Mouse (Mus musculus) myocyte (in vitro differentiated cells): ENCODE results near the gene Nyap2. TPM values are rescaled to one million over a fixed set of nuclear protein-coding genes. Genes with fewer than 3 reads are reported as not detected.

ENCODE experiments used
- H3K27me3 ChIP-seq: one replicate; pipeline ENCODE4 v1.6.1; 2011; ENCODE audit not compliant: control insufficient read depth, insufficient read depth, insufficient read length
- H3K36me3 ChIP-seq: one replicate; pipeline ENCODE4 v1.6.1; 2011; ENCODE audit not compliant: control insufficient read depth, insufficient read depth
- H3K4me2 ChIP-seq: one replicate; pipeline ENCODE4 v1.6.1; 2011; ENCODE audit warnings: low read depth, control low read depth
- H3K4me3 ChIP-seq: one replicate; pipeline ENCODE4 v1.5.1; 2011; ENCODE audit warnings: mild to moderate bottlenecking, control low read depth, moderate library complexity
- H3K79me2 ChIP-seq: one replicate; pipeline ENCODE4 v1.6.1; 2011; ENCODE audit not compliant: control insufficient read depth, insufficient read depth
- H3ac ChIP-seq: one replicate; pipeline ENCODE4 v1.6.1; 2011; ENCODE audit not compliant: control insufficient read depth, insufficient read length
- CEBPB ChIP-seq: IDR thresholded peaks from 2 replicates; pipeline ENCODE4 v1.6.1; 2011; ENCODE audit warnings: mild to moderate bottlenecking, moderate library complexity; ENCODE audit not compliant: poor library complexity, insufficient read depth, severe bottlenecking
- E2F4 ChIP-seq: IDR thresholded peaks from one replicate; pipeline ENCODE4 v1.6.1; 2011; ENCODE audit warnings: mild to moderate bottlenecking, control low read depth, moderate library complexity; ENCODE audit not compliant: insufficient read depth
- MAX ChIP-seq: IDR thresholded peaks from one replicate; pipeline ENCODE4 v1.6.1; 2011; ENCODE audit warnings: low read depth, mild to moderate bottlenecking, control low read depth
- MYOD1 ChIP-seq, 3 experiments: IDR thresholded peaks; one replicate each; pipeline ENCODE4 v1.6.1; 2011; ENCODE audit warnings: control low read depth in 2 of 3, low read depth in 2 of 3, mild to moderate bottlenecking in 2 of 3, moderate library complexity in 1 of 3; ENCODE audit not compliant: insufficient read length in 2 of 3, control insufficient read depth in 1 of 3
- MYOG ChIP-seq, 3 experiments: IDR thresholded peaks; one replicate each; pipeline ENCODE4 v1.6.1; 2011; ENCODE audit warnings: control low read depth in 2 of 3, low read depth in 2 of 3, mild to moderate bottlenecking in 2 of 3; ENCODE audit not compliant: insufficient read length in 2 of 3, control insufficient read depth in 1 of 3, insufficient read depth in 1 of 3
- POLR2A ChIP-seq: IDR thresholded peaks from one replicate; pipeline ENCODE4 v1.6.1; 2011; ENCODE audit warnings: low read depth, mild to moderate bottlenecking, control low read depth, moderate library complexity; ENCODE audit not compliant: insufficient read length
- POLR2AphosphoS2 ChIP-seq: IDR thresholded peaks from one replicate; pipeline ENCODE4 v1.6.1; 2011; ENCODE audit warnings: low read depth, control low read depth; ENCODE audit not compliant: insufficient read length
- REST ChIP-seq: IDR thresholded peaks from one replicate; pipeline ENCODE4 v1.6.1; 2011; ENCODE audit warnings: mild to moderate bottlenecking, control low read depth, moderate library complexity; ENCODE audit not compliant: insufficient read depth, insufficient read length
- SRF ChIP-seq: IDR thresholded peaks from one replicate; pipeline ENCODE4 v1.6.1; 2011; ENCODE audit warnings: low read depth; ENCODE audit not compliant: control insufficient read depth, insufficient read length
- TCF12 ChIP-seq: IDR thresholded peaks from one replicate; pipeline ENCODE4 v1.6.1; 2011; ENCODE audit warnings: mild to moderate bottlenecking, control low read depth; ENCODE audit not compliant: poor library complexity, insufficient read depth, severe bottlenecking
- TCF3 ChIP-seq: IDR thresholded peaks from one replicate; pipeline ENCODE4 v1.6.1; 2011; ENCODE audit warnings: low read depth, control low read depth; ENCODE audit not compliant: insufficient read length
- USF1 ChIP-seq: IDR thresholded peaks from one replicate; pipeline ENCODE4 v1.6.1; 2011; ENCODE audit warnings: low read depth, mild to moderate bottlenecking, control low read depth, moderate library complexity
- polyA plus RNA-seq: library from polyadenylated mRNA; unstranded; fragments of >200 nt; fragmentation: generic; extraction: Trizol; gene quantifications from one replicate; pipeline ENCODE4 v1.2.1, GENCODE M21; 2012; ENCODE audit warnings: missing spikeins

Nyap2 gene
- polyA plus RNA-seq, 1 experiment, result under 0.01 TPM

- H3K4me3 ChIP-seq, result no peak overlapping the region
- TF ChIP-seq SRF, result no peak
- no peak for TF ChIP-seq TCF12
- no peak for TF ChIP-seq MAX
- no peaks in the 10 kb centered on the region for H3K36me3 ChIP-seq
- no peaks in the 10 kb centered on the region for H3K79me2 ChIP-seq
- H3K27me3 ChIP-seq, result no peaks in the 10 kb centered on the region
- no peak overlapping the region for H3ac ChIP-seq
- H3K4me2 ChIP-seq, result no peak overlapping the region
Measured at GRCm38 (mm10) chr1:81090979-81091378, 14.2 kb downstream of the Nyap2 start.

- Histone ChIP-seq H3K79me2 (no peaks in the 10 kb centered on the region), H3K36me3 (no peaks in the 10 kb centered on the region), H3K4me3 (no peak overlapping the region), H3ac (no peak overlapping the region), H3K27me3 (no peaks in the 10 kb centered on the region), H3K4me2 (no peak overlapping the region)
- no peak for TF ChIP-seq MAX
Measured at GRCm38 (mm10) chr1:81092056-81092455, 15.3 kb downstream of the Nyap2 start.

- TF ChIP-seq MAX (no peak), MYOG (IDR thresholded peaks at IDR 0.05; ENCODE audit: control insufficient read depth in 1 of 3, insufficient read depth in 1 of 3, insufficient read length in 2 of 3, low read depth in 2 of 3) (no peak), TCF3 (no peak), USF1 (no peak), CEBPB (no peak), REST (no peak), E2F4 (no peak), MYOD1 (IDR thresholded peaks at IDR 0.05; ENCODE audit: control insufficient read depth in 1 of 3, insufficient read length in 2 of 3, low read depth in 2 of 3) (no peak), SRF (no peak), POLR2AphosphoS2 (no peak), POLR2A (no peak), TCF12 (no peak)
- Histone ChIP-seq H3ac (no peak overlapping the region), H3K27me3 (no peaks in the 10 kb centered on the region), H3K79me2 (no peaks in the 10 kb centered on the region), H3K36me3 (no peaks in the 10 kb centered on the region), H3K4me2 (no peak overlapping the region), H3K4me3 (no peak overlapping the region)
Measured at GRCm38 (mm10) chr1:81092886-81093285, 16.1 kb downstream of the Nyap2 start.

- Histone ChIP-seq H3K36me3 (no peaks in the 10 kb centered on the region), H3K4me3 (no peak overlapping the region), H3ac (no peak overlapping the region), H3K27me3 (no peaks in the 10 kb centered on the region), H3K79me2 (no peaks in the 10 kb centered on the region), H3K4me2 (no peak overlapping the region)
- TF ChIP-seq MYOD1 (IDR thresholded peaks at IDR 0.05; ENCODE audit: control insufficient read depth in 1 of 3, insufficient read length in 2 of 3, low read depth in 2 of 3) (no peak), CEBPB (no peak), POLR2A (no peak), SRF (no peak), REST (no peak), MYOG (IDR thresholded peaks at IDR 0.05; ENCODE audit: control insufficient read depth in 1 of 3, insufficient read depth in 1 of 3, insufficient read length in 2 of 3, low read depth in 2 of 3) (no peak), POLR2AphosphoS2 (no peak), MAX (no peak), TCF12 (no peak), E2F4 (no peak), USF1 (no peak), TCF3 (no peak)
Measured at GRCm38 (mm10) chr1:81098950-81099349, 22.2 kb downstream of the Nyap2 start.

- TF ChIP-seq CEBPB, result no peak
- TF ChIP-seq POLR2A, result no peak
- no peak for TF ChIP-seq REST
- no peak for TF ChIP-seq TCF12
- no peak for TF ChIP-seq POLR2AphosphoS2
- no peak for TF ChIP-seq MAX
- TF ChIP-seq SRF, result no peak
- no peak for TF ChIP-seq MYOD1 (IDR thresholded peaks at IDR 0.05; ENCODE audit: control insufficient read depth in 1 of 3, insufficient read length in 2 of 3, low read depth in 2 of 3)
- TF ChIP-seq TCF3, result no peak
- no peak for TF ChIP-seq E2F4
- no peak for TF ChIP-seq MYOG (IDR thresholded peaks at IDR 0.05; ENCODE audit: control insufficient read depth in 1 of 3, insufficient read depth in 1 of 3, insufficient read length in 2 of 3, low read depth in 2 of 3)
- no peak for TF ChIP-seq USF1
- H3K4me3 ChIP-seq, result no peak overlapping the region
- no peak overlapping the region for H3ac ChIP-seq
- H3K79me2 ChIP-seq, result no peaks in the 10 kb centered on the region
- no peak overlapping the region for H3K4me2 ChIP-seq
- no peaks in the 10 kb centered on the region for H3K27me3 ChIP-seq
- no peaks in the 10 kb centered on the region for H3K36me3 ChIP-seq
Measured at GRCm38 (mm10) chr1:81101749-81102148, 25.0 kb downstream of the Nyap2 start.
